Mouse (Mus musculus): ENCODE measurements around the gene Abca5.

The Abca5 gene

GRCm38 (mm10) chr11:110303411-110303810 lies 34.1 kb downstream of the Abca5 start:
- no peak for DNase-seq (ENCODE audit: low spot score)

GRCm38 (mm10) chr11:110297917-110298533 lies 39.5 kb downstream of the Abca5 start:
- DNase-seq (ENCODE audit: low spot score), result no peak

- no peak for DNase-seq (ENCODE audit: low spot score)
Observed at GRCm38 (mm10) chr11:110290586-110290985, 46.9 kb downstream of the Abca5 start.

- no peak for DNase-seq (ENCODE audit: low spot score)
Observed at GRCm38 (mm10) chr11:110288423-110288822, 49.1 kb downstream of the Abca5 start.

- no peak for DNase-seq (ENCODE audit: low spot score)
Observed at GRCm38 (mm10) chr11:110287694-110288093, 49.8 kb downstream of the Abca5 start.

- no peak for DNase-seq (ENCODE audit: low spot score)
Observed at GRCm38 (mm10) chr11:110286331-110286730, 51.2 kb downstream of the Abca5 start.

- no peak for DNase-seq (ENCODE audit: low spot score)
Observed at GRCm38 (mm10) chr11:110284849-110285248, 52.7 kb downstream of the Abca5 start.

- no peak for DNase-seq (ENCODE audit: low spot score)
Observed at GRCm38 (mm10) chr11:110284185-110284787, 53.2 kb downstream of the Abca5 start.

GRCm38 (mm10) chr11:110274794-110275193 lies 62.7 kb downstream of the Abca5 start:
- DNase-seq (ENCODE audit: low spot score), result no peak

GRCm38 (mm10) chr11:110271745-110272144 lies 65.8 kb downstream of the Abca5 start:
- DNase-seq (ENCODE audit: low spot score), result peak; percentile 34

- DNase-seq (ENCODE audit: low spot score), result peak; percentile 79
Observed at GRCm38 (mm10) chr11:110268244-110268844, 69.2 kb downstream of the Abca5 start.

GRCm38 (mm10) chr11:110267232-110267631 lies 70.3 kb downstream of the Abca5 start:
- no peak for DNase-seq (ENCODE audit: low spot score)

- no peak for DNase-seq (ENCODE audit: low spot score)
Observed at GRCm38 (mm10) chr11:110266757-110267156, 70.8 kb downstream of the Abca5 start.

GRCm38 (mm10) chr11:110261867-110262266 lies 75.6 kb downstream of the Abca5 start:
- no peak for DNase-seq (ENCODE audit: low spot score)

- no peak for DNase-seq (ENCODE audit: low spot score)
Observed at GRCm38 (mm10) chr11:110257911-110258310, 79.6 kb downstream of the Abca5 start.

- DNase-seq (ENCODE audit: low spot score), result no peak
Observed at GRCm38 (mm10) chr11:110257061-110257460, 80.5 kb downstream of the Abca5 start.

GRCm38 (mm10) chr11:110252256-110252655 lies 85.3 kb downstream of the Abca5 start:
- no peak for DNase-seq (ENCODE audit: low spot score)

- peak; percentile 7 for DNase-seq (ENCODE audit: low spot score)
Observed at GRCm38 (mm10) chr11:110251534-110251933, 86.0 kb downstream of the Abca5 start, which contains the start of gene Abca6. Abca6 (minus strand) TSS chr11:110251776.

- no peak for DNase-seq (ENCODE audit: low spot score)
Observed at GRCm38 (mm10) chr11:110244730-110245129, 92.8 kb downstream of the Abca5 start.

- peak; percentile 19 for DNase-seq (ENCODE audit: low spot score)
Observed at GRCm38 (mm10) chr11:110237466-110237865, 100.0 kb downstream of the Abca5 start.

- no peak for DNase-seq (ENCODE audit: low spot score)
Observed at GRCm38 (mm10) chr11:110232975-110233374, 104.5 kb downstream of the Abca5 start.

Data from yolk sac, embryonic 10.5 days (tissue).